Mouse (Mus musculus) lung, adult 18-20 months (tissue): Measurements from ENCODE around the gene Tiam2.

Experiments
- DNase-seq, 2 experiments: peaks; one replicate each; pipeline ENCODE4 v3.0.0; 2022; ENCODE audit warnings: mixed read lengths in 2 of 2

Gene Tiam2

GRCm38 (mm10) chr17:3453946-3454345 is 127.6 kb downstream of the Tiam2 start:
- DNase-seq = no peak

GRCm38 (mm10) chr17:3454850-3455249 is 128.5 kb downstream of the Tiam2 start:
- DNase-seq = no peak

GRCm38 (mm10) chr17:3457914-3458681 is 131.7 kb downstream of the Tiam2 start:
- no peak for DNase-seq

- DNase-seq = no peak
Observed at GRCm38 (mm10) chr17:3465861-3466260, 139.5 kb downstream of the Tiam2 start.

DNA sequence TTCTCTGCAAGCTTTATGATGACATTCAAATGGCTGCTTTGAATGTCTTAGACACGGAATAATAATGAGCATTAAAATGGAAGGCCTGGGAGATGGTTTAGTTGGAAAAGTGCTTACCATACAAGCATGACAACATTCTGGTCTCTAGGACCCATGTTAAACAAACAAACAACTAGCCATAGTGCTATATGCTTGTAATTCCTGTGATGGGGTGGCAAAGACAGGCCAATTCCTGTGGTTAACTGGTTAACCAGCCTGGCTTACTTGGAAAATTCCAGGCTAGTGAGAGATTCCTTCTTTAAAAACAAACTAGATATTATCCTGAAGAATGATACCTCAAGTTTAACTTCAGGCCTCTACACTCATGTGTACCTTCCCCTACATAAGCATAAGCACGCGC is 140.3 kb downstream of the Tiam2 start:
- no peak for DNase-seq

DNA sequence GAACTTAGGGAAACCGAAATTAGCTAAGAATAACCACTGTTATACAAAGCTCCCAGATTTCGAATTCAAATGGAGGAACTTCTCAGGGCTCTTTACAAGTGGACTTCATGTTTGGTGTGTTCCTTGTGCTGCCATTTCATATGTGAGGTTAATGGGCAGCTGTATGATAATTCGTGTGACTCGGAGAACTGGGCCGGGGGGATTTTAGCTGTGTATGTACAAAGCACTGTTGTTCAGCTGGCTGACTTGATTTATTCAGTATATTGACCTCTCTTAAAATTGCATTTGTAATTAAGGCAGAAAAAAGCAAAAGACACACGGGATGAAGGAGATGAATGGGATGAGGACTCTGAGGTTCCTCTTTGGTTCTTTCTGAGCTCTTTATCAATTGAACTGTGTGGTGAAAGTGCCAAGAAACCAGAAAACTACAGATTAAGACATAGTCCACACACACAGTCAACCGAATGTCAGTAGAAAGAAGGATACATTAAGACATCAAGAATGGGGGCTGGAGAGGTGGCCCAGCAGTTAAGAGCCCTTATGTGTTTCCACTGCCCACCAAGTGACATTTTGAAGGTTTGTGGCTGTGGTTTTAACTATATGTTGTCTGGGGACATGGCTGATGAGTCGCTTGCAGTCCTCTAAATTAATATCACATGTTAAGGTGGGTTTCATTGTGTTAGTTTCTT is 141.4 kb downstream of the Tiam2 start:
- no peak for DNase-seq

- no peak for DNase-seq
Observed at GRCm38 (mm10) chr17:3472018-3472417, 145.6 kb downstream of the Tiam2 start.

- no peak for DNase-seq
Observed at GRCm38 (mm10) chr17:3476546-3476945, 150.2 kb downstream of the Tiam2 start.

GRCm38 (mm10) chr17:3481576-3482575 is 155.5 kb downstream of the Tiam2 start:
- no peak for DNase-seq

- DNase-seq = no peak
Observed at GRCm38 (mm10) chr17:3483091-3483490, 156.7 kb downstream of the Tiam2 start.

GRCm38 (mm10) chr17:3485851-3486250 is 159.5 kb downstream of the Tiam2 start:
- no peak for DNase-seq

DNA sequence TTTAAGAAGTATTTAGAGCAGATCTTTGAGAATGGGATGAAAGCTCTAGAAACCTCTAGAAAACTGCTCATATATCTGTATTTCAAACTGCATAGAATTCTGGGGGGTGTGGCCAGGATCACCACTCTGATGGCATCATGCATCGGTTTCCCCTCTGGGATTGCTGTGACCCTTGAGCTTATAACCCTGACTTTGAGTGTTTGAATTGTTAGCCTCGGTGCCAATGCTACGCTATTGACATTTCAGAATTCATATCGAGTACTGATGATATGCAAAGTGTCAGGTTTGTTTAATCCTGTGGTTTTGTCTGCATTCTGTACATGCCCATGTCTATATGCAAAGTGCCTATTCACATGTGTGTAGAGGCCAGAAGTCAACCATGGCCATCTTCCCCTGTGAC is 160.8 kb downstream of the Tiam2 start:
- no peak for DNase-seq

GRCm38 (mm10) chr17:3487721-3488601 is 161.6 kb downstream of the Tiam2 start:
- no peak for DNase-seq

GRCm38 (mm10) chr17:3490216-3490895 is 164.0 kb downstream of the Tiam2 start:
- DNase-seq = no peak

- no peak for DNase-seq
Observed at GRCm38 (mm10) chr17:3491065-3491464, 164.7 kb downstream of the Tiam2 start.

- no peak for DNase-seq
Observed at GRCm38 (mm10) chr17:3491667-3492066, 165.3 kb downstream of the Tiam2 start.

DNA sequence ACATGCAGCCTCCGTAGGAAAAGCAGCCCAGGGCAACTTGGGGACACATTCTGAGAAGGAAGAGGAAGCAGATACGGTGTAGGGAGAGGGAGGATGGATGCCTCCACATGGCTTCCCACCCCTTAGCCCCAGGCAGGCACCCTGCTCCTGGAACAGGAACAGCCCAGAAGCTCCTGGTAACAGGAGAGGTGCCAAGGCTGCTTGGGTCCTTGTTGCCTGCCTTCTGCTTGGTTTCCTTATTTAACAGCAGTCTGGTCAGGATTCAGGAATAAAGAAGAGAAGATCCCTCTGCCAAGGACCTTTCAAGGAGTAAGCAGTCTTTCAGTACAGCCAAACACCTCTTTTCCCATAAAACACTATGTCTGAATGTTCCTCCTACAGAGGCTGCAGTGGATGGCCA is 169.2 kb downstream of the Tiam2 start:
- DNase-seq = no peak

- no peak for DNase-seq
Observed at GRCm38 (mm10) chr17:3496080-3496479, 169.7 kb downstream of the Tiam2 start.

DNA sequence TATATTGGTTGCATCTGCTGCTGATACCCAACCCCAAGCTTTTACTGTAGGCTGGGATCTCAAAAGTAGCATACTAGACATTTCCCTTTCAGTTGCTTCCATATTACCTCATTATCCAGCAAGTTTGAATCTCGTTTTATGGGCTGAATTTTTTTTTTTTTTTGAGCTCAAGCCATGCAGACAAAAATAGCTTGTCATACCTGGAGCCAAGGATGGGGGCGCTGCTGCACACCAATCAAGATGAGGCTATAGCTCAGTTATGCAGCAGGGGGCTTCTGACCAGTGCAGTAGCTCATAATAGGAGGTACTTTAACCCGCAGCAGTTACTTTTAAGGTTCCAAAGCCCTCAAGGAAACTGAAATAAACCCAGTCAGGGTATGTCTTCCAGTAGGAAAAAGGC is 171.7 kb downstream of the Tiam2 start:
- DNase-seq = no peak

DNA sequence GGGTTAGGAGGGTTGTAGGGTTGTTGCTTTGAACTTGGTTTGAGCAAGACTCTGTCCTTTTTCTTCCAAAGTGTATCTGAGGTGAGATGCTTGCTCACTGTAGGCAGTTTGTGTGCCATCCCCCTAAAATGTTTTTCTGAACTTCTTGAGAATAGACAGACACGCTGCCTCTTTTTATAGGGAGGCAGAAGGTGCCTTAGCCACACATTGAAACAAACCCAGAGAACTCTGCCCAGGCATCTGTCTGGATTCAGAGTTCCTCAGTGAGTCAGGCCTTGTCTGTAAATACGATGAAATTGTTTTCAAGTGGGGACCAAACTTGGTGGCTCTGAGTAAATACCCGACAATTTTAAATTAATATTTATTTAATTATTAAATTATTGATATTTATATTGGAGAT is 172.2 kb downstream of the Tiam2 start:
- no peak for DNase-seq

GRCm38 (mm10) chr17:3499468-3499867 is 173.1 kb downstream of the Tiam2 start:
- DNase-seq = no peak

DNA sequence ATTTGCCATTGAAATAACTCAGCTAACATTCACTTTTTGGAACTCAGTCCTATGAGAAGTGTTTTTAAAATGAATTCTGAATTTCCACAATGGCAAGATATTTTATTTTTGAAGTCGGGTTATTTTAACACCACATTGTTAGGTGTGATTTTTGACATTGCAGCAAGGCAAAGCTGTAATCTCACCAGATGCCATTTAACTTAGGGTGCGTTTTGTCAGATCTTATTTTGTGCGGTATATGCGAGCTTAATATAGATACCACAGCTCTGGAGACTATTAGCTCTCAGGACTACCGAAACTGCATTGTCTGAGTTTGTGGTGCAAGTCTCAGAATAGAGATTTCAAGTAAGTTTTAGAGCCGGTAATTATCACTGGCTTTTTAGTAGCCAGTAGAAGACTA is 173.7 kb downstream of the Tiam2 start:
- no peak for DNase-seq
